Mouse (Mus musculus): ENCODE measurements around the gene Rps13.

Rps13 gene

GRCm38 (mm10) chr7:116292377-116292776 lies 41.6 kb downstream of the Rps13 start:
- no peak for DNase-seq (ENCODE audit: low spot score in 2 of 2)

GRCm38 (mm10) chr7:116290559-116290958 lies 43.4 kb downstream of the Rps13 start:
- no peak for DNase-seq (ENCODE audit: low spot score in 2 of 2)

- no peak for DNase-seq (ENCODE audit: low spot score in 2 of 2)
These were observed 45.0 kb downstream of the Rps13 start for GRCm38 (mm10) chr7:116288996-116289395.

- DNase-seq (ENCODE audit: low spot score in 2 of 2), result no peak
These were observed 46.0 kb downstream of the Rps13 start for GRCm38 (mm10) chr7:116287959-116288358.

GRCm38 (mm10) chr7:116286611-116287355 lies 47.2 kb downstream of the Rps13 start:
- DNase-seq (ENCODE audit: low spot score in 2 of 2), result no peak

GRCm38 (mm10) chr7:116286173-116286572 lies 47.8 kb downstream of the Rps13 start:
- no peak for DNase-seq (ENCODE audit: low spot score in 2 of 2)

- DNase-seq (ENCODE audit: low spot score in 2 of 2), result no peak
These were observed 48.8 kb downstream of the Rps13 start for GRCm38 (mm10) chr7:116285216-116285615.

GRCm38 (mm10) chr7:116282755-116283154 lies 51.2 kb downstream of the Rps13 start:
- DNase-seq (ENCODE audit: low spot score in 2 of 2), result no peak
